Mouse (Mus musculus) heart, embryonic 14.5 days (tissue): Measurements from ENCODE around the gene Stat3. TPM values are rescaled to one million over a fixed set of nuclear protein-coding genes. Genes with fewer than 3 reads are reported as not detected.

Experiments used
- ATAC-seq: fragments of 200-750 bp; cut with Nextera tagmentation; 2 replicates; pipeline ENCODE4 v1.8.0; 2017; ENCODE audit warnings: low read depth, moderate TSS enrichment; ENCODE audit not compliant: insufficient number of reproducible peaks, insufficient read depth, low FRiP score
- H3K27ac ChIP-seq, 2 experiments: fragments of 200-500 bp in 1 of 2; fragments of 300-500 bp in 1 of 2; sonication (generic) in 1 of 2; replicated peaks in 1 of 2; 2 replicates each; pipeline ENCODE4 v1.5.1; 2012 to 2014; ENCODE audit warnings: low read depth in 2 of 2, low read length in 2 of 2, control low read depth in 1 of 2, mild to moderate bottlenecking in 1 of 2, mixed read lengths in 1 of 2; ENCODE audit not compliant: control insufficient read depth in 1 of 2, insufficient read depth in 1 of 2
- H3K27me3 ChIP-seq: fragments of 300-500 bp; sonication (generic); 2 replicates; pipeline ENCODE4 v1.6.1; 2014; ENCODE audit warnings: mild to moderate bottlenecking, low read length, control low read depth; ENCODE audit not compliant: control insufficient read depth, insufficient read depth
- H3K36me3 ChIP-seq: fragments of 300-500 bp; sonication (generic); 2 replicates; pipeline ENCODE4 v1.6.1; 2014; ENCODE audit warnings: mild to moderate bottlenecking, control low read depth, low read length, mixed read lengths; ENCODE audit not compliant: control insufficient read depth, insufficient read depth
- H3K4me1 ChIP-seq, 2 experiments: fragments of 200-500 bp in 1 of 2; fragments of 300-500 bp in 1 of 2; sonication (generic) in 1 of 2; 2 replicates each; pipeline ENCODE4 v1.6.1; 2012 to 2014; ENCODE audit warnings: low read length in 2 of 2, control low read depth in 1 of 2, mixed read lengths in 1 of 2; ENCODE audit not compliant: control insufficient read depth in 2 of 2, insufficient read depth in 2 of 2
- H3K4me2 ChIP-seq: fragments of 300-500 bp; sonication (generic); 2 replicates; pipeline ENCODE4 v1.6.1; 2014; ENCODE audit warnings: mild to moderate bottlenecking, low read length
- H3K4me3 ChIP-seq, 2 experiments: fragments of 200-500 bp in 1 of 2; fragments of 300-500 bp in 1 of 2; sonication (generic) in 1 of 2; 2 replicates each; pipeline ENCODE4 v1.5.1; 2012 to 2014; ENCODE audit warnings: low read length in 2 of 2, mild to moderate bottlenecking in 2 of 2, control low read depth in 1 of 2, low read depth in 1 of 2, moderate library complexity in 1 of 2; ENCODE audit not compliant: control insufficient read depth in 1 of 2, insufficient read depth in 1 of 2
- H3K9ac ChIP-seq: fragments of 300-500 bp; sonication (generic); 2 replicates; pipeline ENCODE4 v1.6.1; 2014; ENCODE audit warnings: mild to moderate bottlenecking, low read length
- H3K9me3 ChIP-seq: fragments of 300-500 bp; sonication (generic); 2 replicates; pipeline ENCODE4 v1.6.1; 2016; ENCODE audit warnings: low read length, control low read depth; ENCODE audit not compliant: control insufficient read depth
- WGBS: fragments of 180-500 bp; shearing (Covaris S2); extraction: QIAGEN DNeasy Blood & Tissue Kit; methylation state at CpG from one replicate; pipeline ENCODE4 v1.1.7; 2014; 5-methylcytosine and 5-hydroxymethylcytosine counted together
- polyA plus RNA-seq: library from polyadenylated mRNA; unstranded; fragments of >200 nt; fragmentation: Nextera tagmentation; extraction: Ambion mirVana; gene quantifications from 2 replicates; pipeline ENCODE4 v1.2.1, GENCODE M21; 2014

Stat3 gene
- polyA plus RNA-seq, 1 experiment from 2014 or later: 51.8 TPM

DNA sequence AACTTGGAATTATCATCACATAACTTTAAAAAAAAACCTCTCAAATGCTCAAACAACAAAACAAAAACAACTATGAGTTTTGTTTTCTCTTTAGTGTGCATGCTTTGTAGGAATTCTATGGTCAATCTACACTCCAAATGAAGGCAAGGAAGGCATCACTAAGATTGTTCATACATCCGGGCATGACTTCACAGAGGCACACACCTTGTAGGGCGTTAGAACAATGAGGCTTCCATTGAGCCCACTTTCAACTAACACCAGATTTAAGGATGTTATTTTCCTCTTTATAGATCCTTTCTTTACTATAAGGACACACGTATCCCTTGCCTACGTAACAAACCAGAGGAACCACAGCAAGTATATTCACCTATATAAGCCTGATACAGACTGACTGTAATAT lies 91.8 kb downstream of the Stat3 start:
- Histone ChIP-seq H3K9ac (no peak overlapping the region), H3K9me3 (no peaks in the 10 kb centered on the region), H3K4me1 (peaks cover 4 to 26% of the 10 kb centered on the region in 2 experiments; a peak in 3 of 4 replicates), H3K4me2 (no peak overlapping the region), H3K27me3 (no peaks in the 10 kb centered on the region), H3K4me3 (no peak overlapping the region), H3K27ac (no peak overlapping the region), H3K36me3 (no peaks in the 10 kb centered on the region)
- no peak for ATAC-seq
- WGBS: 95% methylated on average over 4 of the region's 4 CpGs

DNA sequence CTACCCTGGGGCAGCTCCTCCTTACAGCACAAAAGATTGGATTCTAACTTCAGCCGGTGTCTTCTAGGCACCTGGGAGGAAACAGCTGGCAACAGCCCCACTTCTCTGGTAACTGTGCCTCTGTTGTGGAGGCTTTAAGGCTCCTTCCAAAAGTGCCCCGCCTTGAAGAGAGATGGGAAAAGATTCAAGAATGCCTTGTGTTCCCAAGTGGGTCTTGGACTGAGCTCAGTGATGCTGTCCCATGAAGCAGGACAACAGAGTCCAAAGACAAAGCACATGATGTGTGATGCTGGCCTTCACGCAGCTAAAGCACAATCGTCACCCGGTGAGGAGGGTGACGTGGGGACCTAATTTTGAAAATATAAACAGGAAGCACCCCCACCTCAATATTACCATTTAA lies 93.5 kb downstream of the Stat3 start:
- Histone ChIP-seq H3K4me2 (no peak overlapping the region), H3K36me3 (no peaks in the 10 kb centered on the region), H3K4me3 (no peak overlapping the region), H3K27me3 (no peaks in the 10 kb centered on the region), H3K9ac (no peak overlapping the region), H3K27ac (no peak overlapping the region), H3K4me1 (peaks cover 0 to 23% of the 10 kb centered on the region in 2 experiments; a peak in 3 of 4 replicates), H3K9me3 (no peaks in the 10 kb centered on the region)
- no peak for ATAC-seq
- 83% methylated on average over 6 of the region's 6 CpGs for WGBS

DNA sequence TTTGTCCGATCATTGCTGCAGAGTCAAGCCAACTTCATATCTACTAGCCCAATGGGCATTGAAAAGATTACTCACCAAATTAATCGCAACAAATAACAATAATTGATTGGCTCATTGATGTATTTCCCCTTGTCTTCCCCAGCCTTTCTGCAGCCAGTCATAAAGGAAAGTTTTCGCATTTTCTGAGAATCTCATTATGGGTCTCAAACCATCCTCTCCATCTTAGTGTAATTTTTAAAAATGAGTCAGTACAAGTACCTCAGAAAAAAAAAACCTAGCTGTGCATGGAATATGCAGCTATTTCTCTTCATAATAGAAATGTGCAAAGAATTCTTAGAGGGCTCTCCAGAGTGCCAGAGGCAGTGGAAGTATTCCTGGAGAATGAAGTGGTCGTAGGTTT lies 95.2 kb downstream of the Stat3 start:
- Histone ChIP-seq H3K36me3 (no peaks in the 10 kb centered on the region), H3K27ac (no peak overlapping the region), H3K4me2 (no peak overlapping the region), H3K4me1 (peaks cover 2 to 21% of the 10 kb centered on the region in 2 experiments; a peak in 3 of 4 replicates), H3K4me3 (no peak overlapping the region), H3K9me3 (no peaks in the 10 kb centered on the region), H3K27me3 (no peaks in the 10 kb centered on the region), H3K9ac (no peak overlapping the region)
- ATAC-seq: no peak
- WGBS: 82% methylated on average over 4 of the region's 4 CpGs

GRCm38 (mm10) chr11:100843070-100843669 lies 96.2 kb downstream of the Stat3 start:
- Histone ChIP-seq H3K4me1 (peaks cover 2 to 12% of the 10 kb centered on the region in 2 experiments; a peak in 3 of 4 replicates), H3K27me3 (no peaks in the 10 kb centered on the region), H3K9me3 (no peaks in the 10 kb centered on the region), H3K4me2 (no peak overlapping the region), H3K27ac (no peak overlapping the region), H3K9ac (no peak overlapping the region), H3K36me3 (no peaks in the 10 kb centered on the region), H3K4me3 (no peak overlapping the region)
- no peak for ATAC-seq
- WGBS: 93% methylated on average over 8 of the region's 8 CpGs

DNA sequence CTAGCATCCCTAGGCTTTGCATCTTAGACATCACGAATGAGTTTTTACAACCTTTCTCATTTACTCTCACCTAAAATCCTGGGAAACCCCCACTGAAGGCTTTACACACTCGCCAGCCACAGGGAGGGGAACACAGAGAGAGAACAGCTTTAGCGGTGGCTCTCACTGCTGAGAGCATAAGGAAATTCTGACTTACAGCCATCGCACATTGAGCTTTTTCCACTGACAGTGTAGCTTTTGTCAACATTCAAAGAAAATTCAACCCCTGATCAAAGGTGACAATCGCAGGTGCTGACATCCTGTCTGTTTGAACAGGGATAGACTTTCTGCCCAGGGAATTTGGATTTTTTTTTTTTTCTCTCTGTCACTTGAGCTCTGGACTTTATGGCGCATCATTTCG lies 97.3 kb downstream of the Stat3 start:
- 87% methylated on average over 7 of the region's 7 CpGs for WGBS
- H3K4me1 ChIP-seq: peaks cover 2 to 6% of the 10 kb centered on the region in 2 experiments; a peak in 2 of 4 replicates
- H3K27ac ChIP-seq: no peak overlapping the region
- no peak overlapping the region for H3K9ac ChIP-seq
- ATAC-seq: no peak
- H3K36me3 ChIP-seq: no peaks in the 10 kb centered on the region
- H3K9me3 ChIP-seq: 0 out of 2 replicates have a peak, but pooled peaks cover 4% of the 10 kb centered on the region
- H3K4me3 ChIP-seq: no peak overlapping the region
- H3K4me2 ChIP-seq: no peak overlapping the region
- H3K27me3 ChIP-seq: no peaks in the 10 kb centered on the region

- WGBS: 58% methylated on average over 12 of the region's 12 CpGs
These were observed 98.5 kb downstream of the Stat3 start for GRCm38 (mm10) chr11:100840866-100841265.

GRCm38 (mm10) chr11:100839523-100839922 lies 99.8 kb downstream of the Stat3 start:
- no peak overlapping the region for H3K4me2 ChIP-seq
- H3K27me3 ChIP-seq: no peaks in the 10 kb centered on the region
- no peak overlapping the region; a peak in 3 of 4 replicates for H3K27ac ChIP-seq
- no peak overlapping the region for H3K9ac ChIP-seq
- no peaks in the 10 kb centered on the region for H3K36me3 ChIP-seq
- H3K4me3 ChIP-seq: no peak overlapping the region
- ATAC-seq: no peak
- 53% methylated on average over 8 of the region's 8 CpGs for WGBS
- H3K9me3 ChIP-seq: 0 out of 2 replicates have a peak, but pooled peaks cover 4% of the 10 kb centered on the region
- H3K4me1 ChIP-seq: peaks cover 2 to 6% of the 10 kb centered on the region in 2 experiments; a peak in 2 of 4 replicates

More at GRCm38 (mm10) chr11:100840866-100841265, 98.5 kb downstream of the Stat3 start:
- Histone ChIP-seq H3K27ac (peak overlapping the region in 1 of 2 experiments; percentile 41; a peak in 2 of 4 replicates), H3K36me3 (no peaks in the 10 kb centered on the region), H3K4me1 (peaks cover 2 to 6% of the 10 kb centered on the region in 2 experiments; a peak in 2 of 4 replicates), H3K9ac (peak overlapping the region; percentile 25; the same call in 1 of the 2 replicates), H3K9me3 (0 out of 2 replicates have a peak, but pooled peaks cover 4% of the 10 kb centered on the region), H3K4me2 (0 out of 2 replicates have a peak overlapping the region, but pooled peaks have one; percentile 8), H3K4me3 (no peak overlapping the region), H3K27me3 (no peaks in the 10 kb centered on the region)
- ATAC-seq: no peak
